Mouse (Mus musculus): ENCODE results near the gene Cdkn2aipnl. TPM values are rescaled to one million over a fixed set of nuclear protein-coding genes. Genes with fewer than 3 reads are reported as not detected.

Cdkn2aipnl gene
- 32.4 TPM for polyA plus RNA-seq (2014; fragmentation: Illumina TruSeq; extraction: RNeasy Lipid Tissue Mini Kit (QIAGEN cat#74804); ENCODE audit: insufficient read depth, low read depth, low replicate concordance)

DNA sequence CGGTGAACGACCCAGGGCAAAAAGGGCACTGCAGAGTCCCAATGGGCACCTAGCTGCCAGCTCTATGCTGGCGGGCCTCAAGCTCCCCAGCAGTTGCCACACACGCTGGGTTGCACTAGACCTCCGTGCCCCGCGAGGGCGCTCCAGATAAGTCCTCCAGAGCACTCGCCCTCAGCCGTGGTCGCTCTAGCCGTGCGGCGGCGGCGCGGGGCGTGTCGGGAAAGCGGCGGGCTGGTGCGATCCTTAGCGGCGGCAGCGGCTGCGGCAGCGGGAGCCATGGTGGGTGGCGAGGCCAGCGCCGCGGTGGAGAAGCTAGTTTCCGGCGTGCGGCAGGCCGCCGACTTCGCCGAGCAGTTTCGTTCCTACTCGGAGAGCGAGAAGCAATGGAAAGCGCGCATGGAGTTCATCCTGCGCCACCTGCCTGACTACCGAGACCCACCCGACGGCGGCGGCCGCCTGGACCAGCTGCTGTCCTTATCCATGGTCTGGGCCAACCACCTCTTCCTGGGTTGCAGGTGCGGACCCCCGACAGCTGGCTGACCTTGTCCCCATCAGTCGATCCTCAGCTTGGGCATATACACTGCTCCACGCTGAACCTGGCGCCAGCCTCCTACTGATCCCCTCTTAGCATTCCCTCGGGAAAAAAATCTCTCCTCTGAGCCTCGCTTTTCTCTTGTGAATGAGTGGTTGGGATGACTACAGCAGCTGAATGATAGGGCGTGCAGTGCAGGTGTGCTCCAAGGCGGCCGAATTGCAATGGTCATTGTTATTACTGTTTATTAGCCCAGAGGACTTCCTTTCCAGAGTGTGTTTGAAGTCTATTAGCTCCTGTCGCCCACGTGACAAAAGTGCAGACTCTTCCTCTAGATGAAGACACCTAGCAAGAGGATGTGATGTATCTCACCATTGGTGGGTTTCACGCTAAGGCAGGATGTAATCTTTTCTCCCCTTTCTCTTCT is at the start of gene Cdkn2aipnl:
Gene Cdkn2aipnl (plus strand): TSS at position 219 of the 959 bp plus-strand sequence.

GRCm38 (mm10) chr11:52000290-52000962 is 33.0 kb downstream of the Cdkn2aipnl start, which contains the start of gene Ube2b:
TSS of gene Ube2b (minus strand) at chr11:52000762.

GRCm38 (mm10) chr11:52003772-52004528 is 36.5 kb downstream of the Cdkn2aipnl start, which contains the start of gene Cdkl3:
TSS of gene Cdkl3 (plus strand) at chr11:52004221.

Other genes with a start within 250 kb of the Cdkn2aipnl start
- gene Sec24a, start 204.0 kb upstream of the Cdkn2aipnl start, polyA plus RNA-seq (2014; fragmentation: Illumina TruSeq; extraction: RNeasy Lipid Tissue Mini Kit (QIAGEN cat#74804); ENCODE audit: insufficient read depth, low read depth, low replicate concordance) = 3.5 TPM
- 89.7 TPM for gene Sar1b, start 204.0 kb upstream of the Cdkn2aipnl start, polyA plus RNA-seq (2014; fragmentation: Illumina TruSeq; extraction: RNeasy Lipid Tissue Mini Kit (QIAGEN cat#74804); ENCODE audit: insufficient read depth, low read depth, low replicate concordance)
- gene Jade2, start 110.0 kb upstream of the Cdkn2aipnl start, polyA plus RNA-seq (2014; fragmentation: Illumina TruSeq; extraction: RNeasy Lipid Tissue Mini Kit (QIAGEN cat#74804); ENCODE audit: insufficient read depth, low read depth, low replicate concordance) = 10.7 TPM
- 157 TPM for gene Ube2b, start 33.1 kb downstream of the Cdkn2aipnl start, polyA plus RNA-seq (2014; fragmentation: Illumina TruSeq; extraction: RNeasy Lipid Tissue Mini Kit (QIAGEN cat#74804); ENCODE audit: insufficient read depth, low read depth, low replicate concordance)
- 2.6 TPM for gene Cdkl3, start 36.6 kb downstream of the Cdkn2aipnl start, polyA plus RNA-seq (2014; fragmentation: Illumina TruSeq; extraction: RNeasy Lipid Tissue Mini Kit (QIAGEN cat#74804); ENCODE audit: insufficient read depth, low read depth, low replicate concordance)
- gene Ppp2ca, start 131.0 kb downstream of the Cdkn2aipnl start, polyA plus RNA-seq (2014; fragmentation: Illumina TruSeq; extraction: RNeasy Lipid Tissue Mini Kit (QIAGEN cat#74804); ENCODE audit: insufficient read depth, low read depth, low replicate concordance) = 37.6 TPM
- not detected for gene Olfr1373, start 177.9 kb downstream of the Cdkn2aipnl start, polyA plus RNA-seq (2014; fragmentation: Illumina TruSeq; extraction: RNeasy Lipid Tissue Mini Kit (QIAGEN cat#74804); ENCODE audit: insufficient read depth, low read depth, low replicate concordance)
- gene Olfr1371, start 246.3 kb downstream of the Cdkn2aipnl start, polyA plus RNA-seq (2014; fragmentation: Illumina TruSeq; extraction: RNeasy Lipid Tissue Mini Kit (QIAGEN cat#74804); ENCODE audit: insufficient read depth, low read depth, low replicate concordance) = not detected

All from lung, adult 10 weeks (tissue).